Mouse (Mus musculus): ENCODE measurements at regions not wholly inside any gene's neighbourhood (a gene's known extent, or its start where the extent isn't known, plus 50 kb on each side); places are given as distances from the start of the nearest gene placed in this dataset.
A peak's percentile ranks its signal among the peaks of the same experiment; 100 is the strongest.

- dilution Hi-C loops (cut with MboI; ENCODE audit: extremely low pct_ligation_motif_present, extremely low pct_unique_long_range_greater_than_20kb, low sequenced_read_pairs), result no loop called here
Measured at GRCm38 (mm10) chr3:54555954-54556353, 136.7 kb upstream of the Supt20 start.

GRCm38 (mm10) chr3:54559053-54559452 lies 133.6 kb upstream of the Supt20 start:
- TF ChIP-seq E2F4 (IDR thresholded peaks at IDR 0.05; ENCODE audit: insufficient replicate concordance, low read depth, low read length) (no peak), RCOR1 (conservative IDR thresholded peaks at IDR 0.05; ENCODE audit: low read depth, low read length) (no peak), SIN3A (IDR thresholded peaks at IDR 0.05; ENCODE audit: low read length) (no peak), GABPA (IDR thresholded peaks at IDR 0.05; ENCODE audit: insufficient replicate concordance, low read depth, low read length) (no peak)
- no peaks in the 10 kb centered on the region for H3K27me3 ChIP-seq (replicated peaks)
- dilution Hi-C loops (cut with MboI; ENCODE audit: extremely low pct_ligation_motif_present, extremely low pct_unique_long_range_greater_than_20kb, low sequenced_read_pairs), result no loop called here
- no peaks in the 10 kb centered on the region for H3K79me2 ChIP-seq (replicated peaks; ENCODE audit: control insufficient read depth, extremely low read depth, insufficient read depth, poor library complexity, severe bottlenecking)
- no peaks in the 10 kb centered on the region for H3K36me3 ChIP-seq (replicated peaks in 1 of 2; ENCODE audit: control insufficient read depth in 1 of 2, insufficient read depth in 1 of 2, low read length in 1 of 2)
- in situ Hi-C loops (cut with MboI; ENCODE audit: low pct_ligation_motif_present, low pct_unique_long_range_greater_than_20kb, low sequenced_read_pairs), result no loop called here
- H3K27ac ChIP-seq (ENCODE audit: insufficient read depth, low read depth), result no peak overlapping the region
- no peak overlapping the region for H3K9ac ChIP-seq (ENCODE audit: insufficient read depth, low read depth)
- no peak overlapping the region for H3K4me2 ChIP-seq (ENCODE audit: insufficient read depth, low read depth, poor library complexity, severe bottlenecking)
- peaks cover 4% of the 10 kb centered on the region for H3K9me3 ChIP-seq (replicated peaks; ENCODE audit: low read length)
- H3K4me3 ChIP-seq (replicated peaks in 1 of 3; ENCODE audit: low read depth in 2 of 3, low read length in 2 of 3, poor library complexity in 1 of 3), result no peak overlapping the region
- no peak for DNase-seq (ENCODE audit: extremely low read depth)
- peaks cover 0 to 5% of the 10 kb centered on the region in 2 experiments; a peak in 2 of 4 replicates for H3K4me1 ChIP-seq (ENCODE audit: control insufficient read depth in 1 of 2, insufficient read depth in 2 of 2)

More at GRCm38 (mm10) chr3:54555954-54556353, 136.7 kb upstream of the Supt20 start:
- in situ Hi-C loops (cut with MboI; ENCODE audit: low pct_ligation_motif_present, low pct_unique_long_range_greater_than_20kb, low sequenced_read_pairs), result no loop called here
- Histone ChIP-seq H3K4me3 (replicated peaks in 1 of 3; ENCODE audit: low read depth in 2 of 3, low read length in 2 of 3, poor library complexity in 1 of 3) (no peak overlapping the region), H3K4me2 (ENCODE audit: insufficient read depth, low read depth, poor library complexity, severe bottlenecking) (no peak overlapping the region), H3K4me1 (ENCODE audit: control insufficient read depth in 1 of 2, insufficient read depth in 2 of 2) (no peaks in the 10 kb centered on the region), H3K9ac (ENCODE audit: insufficient read depth, low read depth) (no peak overlapping the region), H3K9me3 (replicated peaks; ENCODE audit: low read length) (peaks cover 6% of the 10 kb centered on the region), H3K27me3 (replicated peaks) (no peaks in the 10 kb centered on the region), H3K27ac (ENCODE audit: insufficient read depth, low read depth) (no peak overlapping the region), H3K79me2 (replicated peaks; ENCODE audit: control insufficient read depth, extremely low read depth, insufficient read depth, poor library complexity, severe bottlenecking) (no peaks in the 10 kb centered on the region), H3K36me3 (replicated peaks in 1 of 2; ENCODE audit: control insufficient read depth in 1 of 2, insufficient read depth in 1 of 2, low read length in 1 of 2) (no peaks in the 10 kb centered on the region)
- peak; percentile 20 for DNase-seq (ENCODE audit: extremely low read depth)
- peak; percentile 27 for TF ChIP-seq RAD21 (IDR thresholded peaks at IDR 0.05; ENCODE audit: low read depth, low read length)
- TF ChIP-seq E2F4 (IDR thresholded peaks at IDR 0.05; ENCODE audit: insufficient replicate concordance, low read depth, low read length), result no peak
- TF ChIP-seq SMC3 (IDR thresholded peaks at IDR 0.05; ENCODE audit: low read depth, low read length), result peak; percentile 42
- no peak for TF ChIP-seq PAX5 (IDR thresholded peaks at IDR 0.05; ENCODE audit: low read length)
- TF ChIP-seq JUN (IDR thresholded peaks at IDR 0.05; ENCODE audit: insufficient read depth, low read depth, low read length), result no peak
- peak in 1 of 2 experiments; percentile 52; a peak in 2 of 4 replicates for TF ChIP-seq CTCF (conservative IDR thresholded peaks at IDR 0.05 in 1 of 2, IDR thresholded peaks at IDR 0.05 in 1 of 2; ENCODE audit: low read depth in 2 of 2, low read length in 2 of 2)
- TF ChIP-seq RCOR1 (conservative IDR thresholded peaks at IDR 0.05; ENCODE audit: low read depth, low read length), result no peak
- no peak for TF ChIP-seq MYC (IDR thresholded peaks at IDR 0.05; ENCODE audit: low read depth, low read length)
- TF ChIP-seq CHD2 (IDR thresholded peaks at IDR 0.05; ENCODE audit: low read length), result no peak
- TF ChIP-seq ZKSCAN1 (IDR thresholded peaks at IDR 0.05; ENCODE audit: borderline replicate concordance, low read depth, low read length), result no peak
- no peak for TF ChIP-seq JUND (conservative IDR thresholded peaks at IDR 0.05; ENCODE audit: low read depth, low read length)
- TF ChIP-seq NELFE (IDR thresholded peaks at IDR 0.05; ENCODE audit: low read depth, low read length), result no peak
- TF ChIP-seq BHLHE40 (IDR thresholded peaks at IDR 0.05; ENCODE audit: low read depth, low read length), result no peak
- TF ChIP-seq ZNF384 (IDR thresholded peaks at IDR 0.05; ENCODE audit: low read depth, low read length), result no peak
- no peak for TF ChIP-seq UBTF (IDR thresholded peaks at IDR 0.05; ENCODE audit: low read depth, low read length)
- no peak for TF ChIP-seq EP300 (IDR thresholded peaks at IDR 0.05; ENCODE audit: low read length)
- TF ChIP-seq IRF4 (IDR thresholded peaks at IDR 0.05; ENCODE audit: low read depth, low read length), result no peak
- no peak for TF ChIP-seq USF2 (conservative IDR thresholded peaks at IDR 0.05; ENCODE audit: low read depth, low read length)

Measured in CH12.LX (cell line).